Mouse (Mus musculus) ES-E14 (cell line): ENCODE data around the gene Adgrf5. TPM values are rescaled to one million over a fixed set of nuclear protein-coding genes. Genes with fewer than 3 reads are reported as not detected.

Source experiments
- DNase-seq: peaks from one replicate; pipeline ENCODE4 v3.0.0-alpha.2; 2013; ENCODE audit warnings: low read depth, low spot score
- H3K27ac ChIP-seq: 2 replicates; pipeline ENCODE4 v1.5.1; 2012; ENCODE audit warnings: low read depth, mild to moderate bottlenecking, low read length, moderate library complexity, mixed read lengths; ENCODE audit not compliant: poor library complexity, insufficient read depth, severe bottlenecking
- H3K36me3 ChIP-seq: 2 replicates; pipeline ENCODE4 v1.6.1; 2012; ENCODE audit warnings: mild to moderate bottlenecking, low read length, moderate library complexity, mixed read lengths; ENCODE audit not compliant: control insufficient read depth, poor library complexity, insufficient read depth, severe bottlenecking
- H3K4me1 ChIP-seq, 2 experiments: fragments of 150-350 bp in 1 of 2; sonication (generic) in 1 of 2; 2 replicates each; pipeline ENCODE4 v1.6.1; 2012; ENCODE audit warnings: low read length in 2 of 2, mild to moderate bottlenecking in 1 of 2, mixed read lengths in 1 of 2; ENCODE audit not compliant: control insufficient read depth in 2 of 2, insufficient read depth in 2 of 2, poor library complexity in 1 of 2
- H3K4me3 ChIP-seq, 2 experiments: fragments of 150-350 bp in 1 of 2; sonication (generic) in 1 of 2; 2 replicates each; pipeline ENCODE4 v1.5.1; 2012; ENCODE audit warnings: low read length in 2 of 2, low read depth in 1 of 2, mild to moderate bottlenecking in 1 of 2, mixed read lengths in 1 of 2; ENCODE audit not compliant: insufficient read depth in 1 of 2, poor library complexity in 1 of 2, severe bottlenecking in 1 of 2
- H3K9ac ChIP-seq: 2 replicates; pipeline ENCODE4 v1.6.1; 2012; ENCODE audit warnings: low read depth, mild to moderate bottlenecking, low read length, mixed read lengths; ENCODE audit not compliant: poor library complexity, insufficient read depth, severe bottlenecking
- H3K9me3 ChIP-seq: fragments of 150-350 bp; sonication (generic); 2 replicates; pipeline ENCODE4 v1.6.1; 2012; ENCODE audit warnings: low read depth, mild to moderate bottlenecking, low read length; ENCODE audit not compliant: control insufficient read depth, insufficient read depth
- CHD2 ChIP-seq: IDR thresholded peaks from 2 replicates; pipeline ENCODE4 v1.6.1; 2014; ENCODE audit warnings: mild to moderate bottlenecking, low read depth, low read length, inconsistent platforms
- HCFC1 ChIP-seq: IDR thresholded peaks from 2 replicates; pipeline ENCODE4 v1.6.1; 2012; ENCODE audit warnings: low read length, inconsistent platforms, borderline replicate concordance; ENCODE audit not compliant: insufficient read depth
- MAFK ChIP-seq: IDR thresholded peaks from 2 replicates; pipeline ENCODE4 v1.6.1; 2014; ENCODE audit warnings: mild to moderate bottlenecking, low read depth, low read length, inconsistent platforms; ENCODE audit not compliant: insufficient read depth
- ZC3H11A ChIP-seq: IDR thresholded peaks from 2 replicates; pipeline ENCODE4 v1.6.1; 2012; ENCODE audit warnings: low read depth, mild to moderate bottlenecking, inconsistent platforms, low read length, borderline replicate concordance
- ZNF384 ChIP-seq: IDR thresholded peaks from 2 replicates; pipeline ENCODE4 v1.6.1; 2012; ENCODE audit warnings: low read depth, low read length, inconsistent platforms
- in situ Hi-C, 2 experiments: fragments of 600-800 bp; cut with MboI; formaldehyde crosslinking; loops; one replicate each; pipeline ENCODE4 v1.15.1; 2025; ENCODE audit warnings: low sequenced_read_pairs in 2 of 2, inconsistent platforms in 1 of 2; ENCODE audit not compliant: unreplicated experiment in 2 of 2
- total RNA-seq: library from RNA; depleted of rRNA; stranded (reverse); fragments of 300-350 nt; gene quantifications from 2 replicates; pipeline ENCODE4 v1.2.3, GENCODE M21; 2012; rRNA removed

Gene Adgrf5
- total RNA-seq, result 5.5 and 7.2 TPM in 2 replicates

- DNase-seq, result no peak
- Histone ChIP-seq H3K27ac (no peak within 1 kb of the TSS), H3K36me3 (no peaks in the 10 kb centered on the region), H3K9ac (no peak within 1 kb of the TSS), H3K9me3 (no peaks in the 10 kb centered on the region), H3K4me3 (no peak within 1 kb of the TSS), H3K4me1 (peaks cover 6 to 8% of the 10 kb centered on the region in 2 experiments; a peak in 3 of 4 replicates)
- TF ChIP-seq MAFK (no peak), ZNF384 (no peak), CHD2 (no peak), HCFC1 (no peak), ZC3H11A (no peak)
- in situ Hi-C loops, result no loop called here
Measured at GRCm38 (mm10) chr17:43359826-43360619, at the start of gene Adgrf5. Gene Adgrf5 (plus strand): TSS chr17:43360451.

DNA sequence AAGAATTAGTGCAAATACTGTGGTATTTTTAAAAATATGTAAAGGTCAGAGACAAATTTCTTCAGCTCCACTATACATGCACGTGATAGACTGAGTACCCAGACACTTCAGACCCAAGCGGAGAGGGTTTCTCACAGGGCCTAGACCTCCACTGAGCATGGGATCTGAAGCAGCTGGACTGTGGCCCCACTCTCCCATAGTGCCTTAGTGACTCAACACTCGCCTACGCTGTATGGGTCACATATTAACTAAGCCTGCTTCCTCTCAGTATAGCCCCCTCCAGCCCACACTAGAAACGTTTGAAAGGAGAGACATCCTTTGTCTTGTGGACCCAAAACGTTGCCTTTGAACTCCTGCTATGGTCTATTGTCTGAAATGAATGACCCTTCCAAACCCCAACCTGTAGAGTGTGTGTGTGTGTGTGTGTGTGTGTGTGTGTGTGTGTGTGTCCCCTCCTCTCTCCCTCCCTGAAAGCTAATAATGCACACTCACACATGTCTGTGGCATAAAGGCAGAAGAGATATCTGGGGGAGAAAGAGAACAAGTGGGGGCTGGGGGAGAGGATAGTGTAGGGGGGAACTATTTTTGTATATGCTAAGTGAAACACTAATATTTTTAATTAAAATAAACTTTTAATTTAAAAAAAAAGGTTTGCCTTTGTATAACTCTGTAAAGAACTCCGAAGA is 34.1 kb upstream of the Adgrf5 start:
- H3K36me3 ChIP-seq, result no peaks in the 10 kb centered on the region
- no peak overlapping the region for H3K9ac ChIP-seq
- H3K27ac ChIP-seq, result no peak overlapping the region
- 0 out of 4 replicates have a peak, but pooled peaks cover 0 to 3% of the 10 kb centered on the region in 2 experiments for H3K4me1 ChIP-seq
- DNase-seq, result no peak
- H3K9me3 ChIP-seq, result no peaks in the 10 kb centered on the region
- no peak overlapping the region for H3K4me3 ChIP-seq
- in situ Hi-C loops, result loop anchor here in 1 of 2 experiments (5.0 kb wide), 1 partner anchor 141 kb away; no protein-coding TSS in a partner anchor
- no peak for TF ChIP-seq ZNF384
- no peak for TF ChIP-seq ZC3H11A
- TF ChIP-seq MAFK, result no peak
- no peak for TF ChIP-seq CHD2
- TF ChIP-seq HCFC1, result no peak

DNA sequence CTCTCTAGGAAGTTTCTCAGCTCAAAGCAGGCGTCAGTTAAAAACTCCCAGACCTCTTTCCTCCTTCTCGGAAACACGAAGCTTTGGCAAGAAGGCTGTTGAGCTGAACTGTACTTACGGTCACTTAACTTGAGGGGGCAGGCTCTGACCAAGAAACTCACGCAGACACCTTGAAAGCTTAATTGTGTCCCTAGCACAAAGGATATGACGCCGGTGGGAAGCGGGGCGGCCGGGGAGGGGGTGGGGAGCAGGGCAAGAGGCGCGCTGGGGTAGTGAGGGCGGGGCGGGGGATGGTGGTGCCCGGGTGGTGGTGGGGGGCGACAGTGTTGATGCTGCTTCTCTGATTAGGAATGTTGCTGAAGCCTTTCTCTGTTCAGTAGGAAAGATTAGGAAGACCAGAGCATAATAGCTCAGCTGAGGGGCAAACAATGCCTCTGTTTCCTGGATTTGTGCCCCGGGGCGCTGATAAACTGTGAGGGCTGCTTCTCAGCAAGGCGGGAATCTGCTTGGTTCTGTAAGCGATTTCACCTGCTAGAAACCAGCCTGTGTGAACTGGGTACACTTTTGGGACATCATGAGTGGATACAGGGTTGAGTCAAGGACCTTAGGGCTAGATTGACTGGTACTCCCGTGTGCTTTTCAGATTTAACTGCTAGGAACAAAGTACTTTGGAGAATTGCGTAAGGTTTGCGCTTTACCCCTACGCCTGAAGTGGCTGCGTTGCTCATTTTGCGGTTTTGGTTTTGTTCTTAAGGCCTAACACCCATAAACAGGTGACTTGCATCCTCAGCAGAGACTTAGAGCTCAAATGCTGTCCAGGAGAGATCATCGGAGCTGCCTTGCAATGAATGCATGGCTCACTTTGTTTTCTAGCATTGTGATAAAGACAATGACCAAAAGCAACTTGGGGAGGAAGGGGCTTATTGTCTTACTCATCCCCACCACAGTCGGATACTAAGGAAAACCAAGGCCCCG is 33.2 kb upstream of the Adgrf5 start:
- Histone ChIP-seq H3K9me3 (no peaks in the 10 kb centered on the region), H3K9ac (no peak overlapping the region), H3K27ac (no peak overlapping the region), H3K36me3 (no peaks in the 10 kb centered on the region), H3K4me1 (0 out of 4 replicates have a peak, but pooled peaks cover 0 to 3% of the 10 kb centered on the region in 2 experiments), H3K4me3 (no peak overlapping the region)
- TF ChIP-seq MAFK, result no peak
- no peak for TF ChIP-seq HCFC1
- peak; percentile 74 for TF ChIP-seq ZC3H11A
- peak; percentile 57 for DNase-seq
- in situ Hi-C loops, result loop anchor here in 1 of 2 experiments (5.0 kb wide), 1 partner anchor 140 kb away; no protein-coding TSS in a partner anchor

DNA sequence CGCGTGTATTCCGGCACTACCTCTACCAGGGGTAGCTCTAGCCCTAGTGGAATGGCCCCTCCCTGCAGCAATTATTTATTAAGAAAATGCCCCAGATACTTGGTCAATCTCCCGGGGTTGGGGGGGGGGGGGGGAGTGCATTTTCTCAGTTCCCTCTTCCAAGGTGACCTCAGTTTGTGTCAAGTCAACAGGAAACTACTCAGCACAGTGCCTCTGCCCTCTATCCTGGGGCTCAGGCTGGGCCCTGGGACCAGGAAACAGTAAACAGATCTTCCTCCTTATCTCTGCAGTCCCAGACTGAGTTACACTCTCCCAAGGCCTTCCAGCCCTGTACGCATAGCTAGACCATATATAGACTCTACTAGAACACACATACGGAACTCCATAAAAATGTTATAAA is 32.4 kb upstream of the Adgrf5 start:
- no peak for TF ChIP-seq CHD2
- TF ChIP-seq MAFK, result no peak
- no peak for TF ChIP-seq HCFC1
- no peak for TF ChIP-seq ZNF384
- TF ChIP-seq ZC3H11A, result no peak
- H3K4me3 ChIP-seq, result no peak overlapping the region
- 0 out of 4 replicates have a peak, but pooled peaks cover 0 to 3% of the 10 kb centered on the region in 2 experiments for H3K4me1 ChIP-seq
- no peak overlapping the region for H3K27ac ChIP-seq
- H3K9ac ChIP-seq, result no peak overlapping the region
- H3K9me3 ChIP-seq, result no peaks in the 10 kb centered on the region
- no peaks in the 10 kb centered on the region for H3K36me3 ChIP-seq
- in situ Hi-C loops, result loop anchor here in 1 of 2 experiments (5.0 kb wide), 1 partner anchor 139 kb away; no protein-coding TSS in a partner anchor
- no peak for DNase-seq
